Mouse (Mus musculus) liver, embryonic 15.5 days (tissue): ENCODE results near the gene Tigd3. TPM values are rescaled to one million over a fixed set of nuclear protein-coding genes. Genes with fewer than 3 reads are reported as not detected.

ENCODE experiments used
- ATAC-seq: fragments of 200-750 bp; cut with Nextera tagmentation; 2 replicates; pipeline ENCODE4 v1.8.0; 2017; ENCODE audit warnings: moderate number of reproducible peaks, mild to moderate bottlenecking, moderate library complexity; ENCODE audit not compliant: insufficient read depth
- H3K27ac ChIP-seq: fragments of 300-500 bp; sonication (generic); replicated peaks from 2 replicates; pipeline ENCODE4 v1.5.1; 2015; ENCODE audit warnings: mild to moderate bottlenecking, inconsistent platforms
- H3K27me3 ChIP-seq: fragments of 300-500 bp; sonication (generic); 2 replicates; pipeline ENCODE4 v1.6.1; 2015; ENCODE audit warnings: mild to moderate bottlenecking, inconsistent platforms
- H3K36me3 ChIP-seq: fragments of 300-500 bp; sonication (generic); replicated peaks from 2 replicates; pipeline ENCODE4 v1.6.1; 2015; ENCODE audit warnings: moderate library complexity, mild to moderate bottlenecking, inconsistent platforms
- H3K4me1 ChIP-seq: fragments of 300-500 bp; sonication (generic); replicated peaks from 2 replicates; pipeline ENCODE4 v1.6.1; 2015; ENCODE audit warnings: inconsistent platforms
- H3K4me2 ChIP-seq: fragments of 300-500 bp; sonication (generic); 2 replicates; pipeline ENCODE4 v1.6.1; 2015; ENCODE audit warnings: moderate library complexity, mild to moderate bottlenecking, inconsistent platforms
- H3K4me3 ChIP-seq: fragments of 300-500 bp; sonication (generic); replicated peaks from 2 replicates; pipeline ENCODE4 v1.5.1; 2015; ENCODE audit warnings: mild to moderate bottlenecking, inconsistent platforms
- H3K9ac ChIP-seq: fragments of 300-500 bp; sonication (generic); 2 replicates; pipeline ENCODE4 v1.6.1; 2015; ENCODE audit warnings: moderate library complexity, mild to moderate bottlenecking, inconsistent platforms
- H3K9me3 ChIP-seq: fragments of 300-500 bp; sonication (generic); replicated peaks from 2 replicates; pipeline ENCODE4 v1.6.1; 2016; ENCODE audit warnings: inconsistent platforms
- WGBS: fragments of 180-500 bp; shearing (Covaris S2); methylation state at CpG from one replicate; pipeline ENCODE4 v1.1.7; 2015; ENCODE audit warnings: mixed read lengths; ENCODE audit not compliant: insufficient replicate concordance; 5-methylcytosine and 5-hydroxymethylcytosine counted together
- polyA plus RNA-seq: library from polyadenylated mRNA; unstranded; fragments of >200 nt; fragmentation: Nextera tagmentation; extraction: Ambion mirVana; gene quantifications from 2 replicates; pipeline ENCODE4 v1.2.1, GENCODE M21; 2015

The Tigd3 gene
- 2.8 and 2.9 TPM in 2 replicates for polyA plus RNA-seq

GRCm38 (mm10) chr19:5894002-5894678 lies at the start of gene Tigd3:
TSS of gene Tigd3 (minus strand) at chr19:5894149.
- H3K4me1 ChIP-seq, result peaks cover 40% of the 10 kb centered on the region
- 4% methylated on average over 36 of the region's 36 CpGs for WGBS
- H3K4me2 ChIP-seq, result peak within 1 kb of the TSS; percentile 98
- H3K4me3 ChIP-seq, result peak within 1 kb of the TSS; percentile 73
- H3K27me3 ChIP-seq, result peaks cover 20% of the 10 kb centered on the region
- H3K9ac ChIP-seq, result peak within 1 kb of the TSS; percentile 89
- H3K27ac ChIP-seq, result peak within 1 kb of the TSS; percentile 82
- peak; percentile 95 for ATAC-seq
- peaks cover 50% of the 10 kb centered on the region for H3K36me3 ChIP-seq
- H3K9me3 ChIP-seq, result no peaks in the 10 kb centered on the region

GRCm38 (mm10) chr19:5943404-5943803 lies 49.5 kb upstream of the Tigd3 start:
- Histone ChIP-seq H3K9ac (no peak overlapping the region), H3K27ac (no peak overlapping the region), H3K36me3 (peaks cover 93% of the 10 kb centered on the region), H3K9me3 (no peaks in the 10 kb centered on the region), H3K4me2 (no peak overlapping the region), H3K4me1 (peaks cover 44% of the 10 kb centered on the region), H3K27me3 (no peaks in the 10 kb centered on the region), H3K4me3 (no peak overlapping the region)
- WGBS, result 87% methylated on average over 15 of the region's 15 CpGs
- no peak for ATAC-seq

- peaks cover 84% of the 10 kb centered on the region for H3K36me3 ChIP-seq
- no peak overlapping the region for H3K9ac ChIP-seq
- no peak overlapping the region for H3K4me3 ChIP-seq
- no peak for ATAC-seq
- no peak overlapping the region for H3K4me2 ChIP-seq
- no peaks in the 10 kb centered on the region for H3K27me3 ChIP-seq
- WGBS, result 80% methylated on average over 7 of the region's 7 CpGs
- H3K4me1 ChIP-seq, result peaks cover 52% of the 10 kb centered on the region
- no peaks in the 10 kb centered on the region for H3K9me3 ChIP-seq
- H3K27ac ChIP-seq, result no peak overlapping the region
Observed at GRCm38 (mm10) chr19:5942581-5942980, 48.6 kb upstream of the Tigd3 start.

- Histone ChIP-seq H3K27me3 (no peaks in the 10 kb centered on the region), H3K36me3 (peaks cover 66% of the 10 kb centered on the region), H3K4me3 (no peak overlapping the region), H3K4me1 (peaks cover 53% of the 10 kb centered on the region), H3K4me2 (no peak overlapping the region), H3K27ac (no peak overlapping the region), H3K9ac (no peak overlapping the region), H3K9me3 (no peaks in the 10 kb centered on the region)
- no peak for ATAC-seq
- WGBS, result 88% methylated on average over 10 of the region's 10 CpGs
Observed at GRCm38 (mm10) chr19:5940656-5941055, 46.7 kb upstream of the Tigd3 start.

DNA sequence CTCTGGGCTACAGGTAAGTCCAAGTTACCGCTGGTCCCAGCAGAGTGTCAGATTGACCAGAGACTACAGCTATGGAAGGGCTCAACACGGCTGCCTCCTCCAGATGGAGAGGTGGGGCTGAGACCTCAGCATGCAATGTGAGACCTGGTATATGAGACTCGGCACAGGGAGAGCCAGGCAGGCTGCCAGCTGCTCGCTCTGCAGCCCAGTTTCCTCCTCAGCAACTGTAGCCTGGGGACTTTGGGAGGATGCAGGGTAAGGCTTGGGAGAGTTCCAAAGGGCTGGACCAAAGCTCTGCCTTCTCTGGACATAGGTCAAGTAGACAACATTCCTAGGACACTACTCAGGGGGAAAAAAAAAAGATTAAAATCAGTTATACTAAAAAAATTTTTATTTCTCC lies 46.2 kb upstream of the Tigd3 start:
- Histone ChIP-seq H3K36me3 (peaks cover 61% of the 10 kb centered on the region), H3K4me2 (no peak overlapping the region), H3K4me1 (peaks cover 53% of the 10 kb centered on the region), H3K9me3 (no peaks in the 10 kb centered on the region), H3K9ac (no peak overlapping the region), H3K4me3 (no peak overlapping the region), H3K27ac (no peak overlapping the region), H3K27me3 (no peaks in the 10 kb centered on the region; the same call in 1 of the 2 replicates)
- 83% methylated on average over 4 of the region's 4 CpGs for WGBS
- ATAC-seq, result no peak

DNA sequence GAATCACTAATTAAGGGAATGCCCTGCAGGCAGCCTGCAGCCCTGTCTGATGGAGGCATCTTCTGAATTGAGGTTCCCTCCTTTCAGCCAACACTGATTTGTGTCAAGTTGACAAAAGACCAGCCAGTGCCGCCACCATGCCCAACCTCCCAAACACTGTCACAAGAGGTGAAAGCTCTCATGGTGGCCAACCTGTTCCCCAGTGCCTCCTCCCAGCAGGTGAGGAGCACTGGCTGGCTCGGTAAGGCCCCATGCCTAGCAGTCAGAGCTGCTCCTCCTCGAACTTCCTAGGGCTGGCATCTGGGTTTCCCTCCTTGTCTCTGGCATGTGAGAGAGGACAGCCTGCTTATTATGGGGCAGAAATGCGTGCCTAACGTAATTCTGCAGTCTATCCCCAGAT lies 45.8 kb upstream of the Tigd3 start:
- Histone ChIP-seq H3K36me3 (peaks cover 56% of the 10 kb centered on the region), H3K4me3 (no peak overlapping the region), H3K27me3 (peaks cover under 1% of the 10 kb centered on the region), H3K4me2 (no peak overlapping the region), H3K27ac (no peak overlapping the region), H3K4me1 (peaks cover 49% of the 10 kb centered on the region), H3K9ac (no peak overlapping the region), H3K9me3 (no peaks in the 10 kb centered on the region)
- no peak for ATAC-seq
- WGBS, result 81% methylated on average over 5 of the region's 5 CpGs

DNA sequence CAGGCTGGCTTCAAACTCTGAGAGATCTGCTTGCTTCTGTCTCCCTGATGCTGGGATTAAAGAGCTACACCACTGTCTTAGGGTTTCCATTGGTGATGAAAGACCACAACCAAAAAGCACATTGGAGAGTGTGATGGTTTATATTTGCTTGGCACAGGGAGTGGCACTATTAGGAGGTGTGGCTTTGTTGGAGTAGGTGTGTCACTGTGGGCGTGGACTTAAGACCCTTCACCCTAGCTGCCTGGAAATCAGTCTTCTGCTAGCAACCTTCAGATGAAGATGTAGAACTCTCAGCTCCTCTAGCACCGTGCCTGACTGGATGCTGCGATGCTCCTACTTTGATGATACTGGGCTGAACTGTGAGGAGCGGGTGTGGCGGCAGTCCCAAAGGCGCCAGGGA lies 44.6 kb upstream of the Tigd3 start:
- H3K36me3 ChIP-seq, result peaks cover 44% of the 10 kb centered on the region
- H3K4me3 ChIP-seq, result no peak overlapping the region
- no peak overlapping the region for H3K9ac ChIP-seq
- WGBS, result 69% methylated on average over 6 of the region's 6 CpGs
- peak; percentile 47; the same call in 1 of the 2 replicates for ATAC-seq
- H3K9me3 ChIP-seq, result no peaks in the 10 kb centered on the region
- peak overlapping the region; percentile 53 for H3K27ac ChIP-seq
- H3K4me1 ChIP-seq, result peaks cover 44% of the 10 kb centered on the region
- peak overlapping the region; percentile 50 for H3K4me2 ChIP-seq
- H3K27me3 ChIP-seq, result peaks cover 12% of the 10 kb centered on the region

DNA sequence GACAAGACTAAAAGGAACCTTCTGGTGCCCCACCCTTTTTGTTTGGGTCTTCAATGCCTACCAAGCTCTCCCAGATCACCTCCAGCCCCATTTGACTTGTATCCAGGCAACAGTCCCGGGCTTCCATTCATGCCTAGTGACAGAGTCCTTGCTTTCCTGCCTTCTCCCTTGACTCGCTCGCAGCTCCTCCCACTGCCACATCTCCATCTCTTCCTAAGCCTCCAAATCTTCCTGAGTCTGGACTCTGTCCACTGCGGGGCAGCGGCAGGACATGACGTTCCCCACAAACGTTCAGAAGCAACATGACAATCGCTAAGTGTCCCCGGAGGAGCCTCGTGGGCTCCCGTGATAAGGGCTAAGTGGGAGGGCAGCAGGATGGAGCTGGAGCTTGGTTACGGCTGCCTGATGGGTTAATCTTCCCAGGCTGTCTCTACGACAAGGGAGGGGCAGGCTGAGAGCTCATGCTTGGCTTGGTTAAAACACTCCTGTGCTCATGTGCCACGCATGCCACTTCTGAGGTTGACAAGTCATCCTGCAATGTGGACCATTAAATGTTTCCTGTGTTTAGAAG lies 44.0 kb upstream of the Tigd3 start:
- Histone ChIP-seq H3K36me3 (peaks cover 38% of the 10 kb centered on the region), H3K4me3 (0 out of 2 replicates have a peak overlapping the region, but pooled peaks have one; percentile 6), H3K4me2 (peak overlapping the region; percentile 50), H3K27ac (peak overlapping the region; percentile 53), H3K9ac (no peak overlapping the region), H3K9me3 (no peaks in the 10 kb centered on the region), H3K27me3 (peaks cover 12% of the 10 kb centered on the region), H3K4me1 (peaks cover 44% of the 10 kb centered on the region)
- peak; percentile 78 for ATAC-seq
- WGBS, result 13% methylated on average over 14 of the region's 14 CpGs

- Histone ChIP-seq H3K4me3 (0 out of 2 replicates have a peak overlapping the region, but pooled peaks have one; percentile 6), H3K4me1 (peaks cover 44% of the 10 kb centered on the region), H3K27ac (peak overlapping the region; percentile 53), H3K27me3 (peaks cover 12% of the 10 kb centered on the region), H3K4me2 (peak overlapping the region; percentile 50), H3K9me3 (no peaks in the 10 kb centered on the region), H3K36me3 (peaks cover 32% of the 10 kb centered on the region), H3K9ac (no peak overlapping the region)
- 64% methylated on average over 21 of the region's 21 CpGs for WGBS
- ATAC-seq, result no peak
Observed at GRCm38 (mm10) chr19:5937095-5937835, 43.3 kb upstream of the Tigd3 start.

- no peak for ATAC-seq
- no peak overlapping the region for H3K27ac ChIP-seq
- H3K4me3 ChIP-seq, result no peak overlapping the region
- no peaks in the 10 kb centered on the region for H3K9me3 ChIP-seq
- 51% methylated on average over 5 of the region's 5 CpGs for whole genome bisulfite sequencing
- H3K27me3 ChIP-seq, result peaks cover 17% of the 10 kb centered on the region
- H3K4me2 ChIP-seq, result no peak overlapping the region
- peaks cover 43% of the 10 kb centered on the region for H3K4me1 ChIP-seq
- peaks cover 17% of the 10 kb centered on the region for H3K36me3 ChIP-seq
- no peak overlapping the region for H3K9ac ChIP-seq
Observed at GRCm38 (mm10) chr19:5935691-5936090, 41.7 kb upstream of the Tigd3 start.

GRCm38 (mm10) chr19:5935266-5935665 lies 41.3 kb upstream of the Tigd3 start:
- 45% methylated on average over 3 of the region's 3 CpGs for WGBS
- Histone ChIP-seq H3K27ac (no peak overlapping the region), H3K27me3 (peaks cover 17% of the 10 kb centered on the region), H3K36me3 (peaks cover 12% of the 10 kb centered on the region), H3K9ac (no peak overlapping the region), H3K4me3 (no peak overlapping the region), H3K4me1 (peaks cover 40% of the 10 kb centered on the region), H3K9me3 (no peaks in the 10 kb centered on the region), H3K4me2 (no peak overlapping the region)
- no peak for ATAC-seq
